Mouse (Mus musculus) C2C12 (cell line): ENCODE results near the gene Kcna7. TPM values are rescaled to one million over a fixed set of nuclear protein-coding genes. Genes with fewer than 3 reads are reported as not detected.

Experiments
- H3K27me3 ChIP-seq: one replicate; pipeline ENCODE4 v1.6.1; 2011; ENCODE audit not compliant: control insufficient read depth, insufficient read depth, insufficient read length
- H3K36me3 ChIP-seq: one replicate; pipeline ENCODE4 v1.6.1; 2011; ENCODE audit not compliant: control insufficient read depth, insufficient read depth
- H3K4me3 ChIP-seq: one replicate; pipeline ENCODE4 v1.5.1; 2011; ENCODE audit warnings: mild to moderate bottlenecking, control low read depth; ENCODE audit not compliant: poor library complexity, insufficient read depth, severe bottlenecking
- H3K79me2 ChIP-seq: one replicate; pipeline ENCODE4 v1.6.1; 2011; ENCODE audit not compliant: control insufficient read depth, insufficient read depth
- H3K79me3 ChIP-seq: one replicate; pipeline ENCODE4 v1.6.1; 2011; ENCODE audit warnings: low read depth, control low read depth
- H3ac ChIP-seq: one replicate; pipeline ENCODE3; 2011; ENCODE audit warnings: low read depth; ENCODE audit not compliant: control insufficient read depth, insufficient read length
- CEBPB ChIP-seq: IDR thresholded peaks from one replicate; pipeline ENCODE4 v1.6.1; 2011; ENCODE audit warnings: low read depth, mild to moderate bottlenecking, control low read depth, moderate library complexity
- CTCF ChIP-seq: IDR thresholded peaks from one replicate; pipeline ENCODE4 v1.5.1; 2011; ENCODE audit not compliant: control insufficient read depth, insufficient read depth, insufficient read length
- FOSL1 ChIP-seq: IDR thresholded peaks from one replicate; pipeline ENCODE4 v1.8.0; 2011; ENCODE audit warnings: mild to moderate bottlenecking, low read length; ENCODE audit not compliant: poor library complexity, insufficient read depth, severe bottlenecking
- MAX ChIP-seq: IDR thresholded peaks from one replicate; pipeline ENCODE4 v1.6.1; 2011; ENCODE audit warnings: mild to moderate bottlenecking, control low read depth
- MYOD1 ChIP-seq: IDR thresholded peaks from one replicate; pipeline ENCODE4 v1.6.1; 2011; ENCODE audit warnings: low read depth; ENCODE audit not compliant: control insufficient read depth, insufficient read length
- MYOG ChIP-seq: IDR thresholded peaks from one replicate; pipeline ENCODE4 v1.6.1; 2011; ENCODE audit not compliant: control insufficient read depth, insufficient read length; ENCODE audit errors: extremely low read depth
- USF1 ChIP-seq: IDR thresholded peaks from one replicate; pipeline ENCODE4 v1.6.1; 2011; ENCODE audit warnings: low read depth, mild to moderate bottlenecking, control low read depth, moderate library complexity
- polyA plus RNA-seq: library from polyadenylated mRNA; unstranded; fragments of >200 nt; fragmentation: generic; extraction: Trizol; gene quantifications from one replicate; pipeline ENCODE4 v1.2.1, GENCODE M21; 2012; ENCODE audit warnings: missing spikeins

Gene Kcna7
- polyA plus RNA-seq, 1 experiment, result 0.01 TPM

DNA sequence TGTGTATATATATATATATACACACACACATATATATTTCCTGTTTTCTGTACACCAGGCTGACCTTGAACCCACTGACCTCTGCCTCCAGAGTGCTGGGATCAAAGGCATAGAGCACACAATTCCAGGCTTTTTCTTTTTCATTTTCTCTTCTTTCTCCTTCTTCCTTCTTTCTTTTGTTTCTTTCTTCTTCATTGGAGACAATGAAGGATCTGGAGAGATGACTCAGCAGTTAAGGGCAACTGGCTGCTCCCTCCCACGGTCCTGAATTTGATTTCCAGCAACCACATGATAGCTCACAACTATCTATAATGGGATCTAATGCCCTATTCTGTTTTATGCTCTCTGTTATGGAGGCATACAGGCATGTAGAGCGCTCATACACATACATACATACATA, 8.7 kb upstream of the Kcna7 start:
- H3K36me3 ChIP-seq, result peaks cover 28% of the 10 kb centered on the region
- no peak overlapping the region for H3K4me3 ChIP-seq
- H3K79me2 ChIP-seq, result peaks cover 39% of the 10 kb centered on the region
- no peaks in the 10 kb centered on the region for H3K27me3 ChIP-seq
- H3K79me3 ChIP-seq, result peaks cover 37% of the 10 kb centered on the region
- H3ac ChIP-seq, result no peak overlapping the region
- TF ChIP-seq MAX (no peak), MYOG (no peak), CEBPB (no peak), MYOD1 (no peak), FOSL1 (no peak), USF1 (no peak), CTCF (no peak)

DNA sequence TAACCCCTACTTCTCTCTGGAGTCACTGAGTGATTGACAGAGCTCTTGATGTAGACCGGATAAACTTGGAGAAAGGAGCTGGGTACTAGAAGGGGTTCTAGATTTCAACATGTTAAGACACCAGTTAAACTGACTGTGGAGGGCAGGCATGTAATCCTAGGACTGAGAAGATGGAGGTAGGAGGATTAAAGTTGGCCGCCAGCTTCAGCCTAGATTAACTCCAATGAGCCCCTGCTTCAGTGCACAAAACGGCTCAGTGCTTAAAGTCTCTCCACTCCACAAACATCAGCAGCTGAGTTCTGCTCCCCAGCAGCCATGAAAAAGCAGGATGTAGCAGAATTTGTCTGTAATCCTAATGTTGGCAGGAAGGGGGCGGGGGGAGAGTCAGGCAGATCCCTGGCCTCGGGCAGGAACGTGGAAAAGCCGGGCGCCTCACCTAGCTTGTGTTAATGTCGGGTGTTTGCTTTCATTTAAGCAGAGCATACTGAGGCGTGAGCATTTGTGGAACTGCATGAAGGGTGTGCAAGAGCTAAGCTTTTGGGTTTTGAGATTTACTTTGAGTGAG, 3.9 kb upstream of the Kcna7 start:
- Histone ChIP-seq H3K79me3 (no peaks in the 10 kb centered on the region), H3ac (no peak overlapping the region), H3K27me3 (peaks cover 8% of the 10 kb centered on the region), H3K36me3 (no peaks in the 10 kb centered on the region), H3K4me3 (no peak overlapping the region), H3K79me2 (no peaks in the 10 kb centered on the region)
- TF ChIP-seq FOSL1 (no peak), MYOG (no peak), USF1 (no peak), MAX (no peak), CTCF (no peak), CEBPB (no peak), MYOD1 (no peak)

DNA sequence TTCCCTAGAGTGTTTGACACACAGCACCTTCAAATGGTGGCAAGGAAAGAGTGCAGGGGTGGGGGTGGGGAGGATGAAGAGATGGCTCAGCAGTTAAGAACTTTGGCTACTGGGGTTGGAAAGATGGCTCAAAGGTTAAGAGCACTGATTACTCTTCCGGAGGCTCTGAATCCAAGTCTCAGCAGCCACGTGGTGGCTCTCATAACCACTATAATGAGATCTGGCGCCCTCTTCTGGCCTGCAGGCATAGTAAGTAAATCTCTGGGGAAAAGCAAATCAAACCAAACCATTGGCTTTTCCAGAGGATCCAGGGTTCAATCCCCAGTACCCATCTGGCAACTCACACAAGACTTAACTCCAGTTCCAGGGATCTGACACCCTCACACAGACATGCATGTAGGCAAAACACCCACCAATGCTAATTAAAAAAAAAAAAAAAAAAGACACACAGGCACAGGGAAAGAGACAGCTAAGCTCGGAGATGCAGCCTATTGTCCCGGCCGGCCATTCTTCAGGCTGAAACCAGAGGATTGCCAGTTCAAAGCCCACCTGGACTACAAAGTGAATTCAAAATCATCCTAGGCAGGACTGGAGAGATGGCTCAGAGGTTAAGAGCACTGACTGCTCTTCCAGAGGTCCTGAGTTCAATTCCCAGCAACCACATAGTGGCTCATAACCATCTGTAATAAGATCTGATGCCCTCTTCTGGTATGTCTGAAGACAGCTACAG, 1.8 kb upstream of the Kcna7 start:
- H3K4me3 ChIP-seq, result no peak overlapping the region
- peaks cover 21% of the 10 kb centered on the region for H3K27me3 ChIP-seq
- TF ChIP-seq FOSL1, result no peak
- peak; percentile 73 for TF ChIP-seq MAX
- no peak for TF ChIP-seq CTCF
- peak; percentile 75 for TF ChIP-seq USF1
- no peak overlapping the region for H3ac ChIP-seq
- no peaks in the 10 kb centered on the region for H3K79me3 ChIP-seq
- H3K36me3 ChIP-seq, result no peaks in the 10 kb centered on the region
- H3K79me2 ChIP-seq, result no peaks in the 10 kb centered on the region

DNA sequence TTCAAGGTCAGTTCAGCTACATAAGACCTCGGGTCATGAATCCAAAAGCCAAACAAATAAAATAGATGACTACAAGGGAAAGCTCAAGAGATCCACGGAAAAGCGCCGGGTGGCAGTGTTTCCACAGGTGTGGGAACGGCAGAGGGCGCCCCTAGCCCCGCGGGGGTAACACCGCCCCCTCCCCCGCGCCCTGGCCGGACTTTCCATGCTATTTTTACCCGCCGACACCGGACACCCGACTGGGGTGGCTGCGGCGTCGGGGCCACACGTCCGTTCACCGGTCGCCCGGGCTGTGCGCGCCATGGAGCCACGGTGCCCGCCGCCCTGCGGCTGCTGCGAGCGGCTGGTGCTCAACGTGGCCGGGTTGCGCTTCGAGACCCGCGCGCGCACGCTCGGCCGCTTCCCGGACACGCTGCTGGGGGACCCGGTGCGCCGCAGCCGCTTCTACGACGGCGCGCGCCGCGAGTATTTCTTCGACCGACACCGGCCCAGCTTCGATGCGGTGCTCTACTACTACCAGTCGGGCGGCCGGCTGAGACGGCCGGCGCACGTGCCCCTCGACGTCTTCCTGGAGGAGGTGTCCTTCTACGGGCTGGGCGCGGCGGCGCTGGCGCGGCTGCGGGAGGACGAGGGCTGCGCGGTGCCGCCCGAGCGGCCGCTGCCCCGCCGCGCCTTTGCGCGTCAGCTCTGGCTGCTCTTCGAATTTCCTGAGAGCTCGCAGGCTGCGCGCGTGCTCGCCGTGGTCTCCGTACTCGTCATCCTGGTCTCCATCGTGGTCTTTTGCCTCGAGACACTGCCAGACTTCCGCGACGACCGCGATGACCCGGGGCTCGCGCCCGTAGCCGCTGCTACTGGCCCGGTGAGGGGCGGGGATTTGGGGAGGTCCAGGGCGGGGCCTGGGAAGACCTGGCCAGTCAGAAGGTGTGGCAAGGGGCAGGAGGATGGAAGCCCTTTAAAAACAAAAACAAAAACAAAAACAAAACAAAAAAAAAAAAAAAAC, 1.0 kb downstream of the Kcna7 start:
- Histone ChIP-seq H3ac (no peak overlapping the region), H3K36me3 (no peaks in the 10 kb centered on the region), H3K79me2 (no peaks in the 10 kb centered on the region), H3K4me3 (no peak overlapping the region), H3K79me3 (no peaks in the 10 kb centered on the region), H3K27me3 (peaks cover 31% of the 10 kb centered on the region)
- TF ChIP-seq CTCF (peak; percentile 14), CEBPB (no peak), MYOG (no peak), USF1 (no peak), MYOD1 (no peak), FOSL1 (no peak), MAX (no peak)

DNA sequence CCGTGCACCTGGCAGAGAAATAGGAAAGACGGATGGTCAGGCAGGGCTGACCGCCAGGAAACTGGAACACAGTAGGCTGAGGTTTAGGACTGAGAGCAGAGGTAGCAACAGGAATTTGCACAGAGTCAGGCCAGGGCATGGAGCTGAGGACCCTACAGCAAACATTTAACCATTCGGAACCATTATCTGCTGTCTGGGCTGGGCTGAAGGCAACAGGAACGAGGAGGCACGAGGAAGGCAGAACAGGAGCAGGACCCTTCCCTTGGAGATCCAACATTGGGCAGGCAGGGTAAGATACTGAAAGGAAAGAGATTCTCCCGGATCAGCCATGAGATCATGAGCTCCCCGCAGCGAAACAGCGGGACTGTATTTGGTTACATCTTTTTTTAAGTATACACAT, 2.4 kb downstream of the Kcna7 start:
- H3K36me3 ChIP-seq, result no peaks in the 10 kb centered on the region
- TF ChIP-seq CEBPB, result no peak
- TF ChIP-seq MYOG, result no peak
- TF ChIP-seq FOSL1, result no peak
- no peak for TF ChIP-seq MAX
- TF ChIP-seq CTCF, result no peak
- TF ChIP-seq USF1, result no peak
- TF ChIP-seq MYOD1, result no peak
- peaks cover 31% of the 10 kb centered on the region for H3K27me3 ChIP-seq
- no peak overlapping the region for H3K4me3 ChIP-seq
- H3ac ChIP-seq, result no peak overlapping the region
- H3K79me2 ChIP-seq, result no peaks in the 10 kb centered on the region
- H3K79me3 ChIP-seq, result no peaks in the 10 kb centered on the region

DNA sequence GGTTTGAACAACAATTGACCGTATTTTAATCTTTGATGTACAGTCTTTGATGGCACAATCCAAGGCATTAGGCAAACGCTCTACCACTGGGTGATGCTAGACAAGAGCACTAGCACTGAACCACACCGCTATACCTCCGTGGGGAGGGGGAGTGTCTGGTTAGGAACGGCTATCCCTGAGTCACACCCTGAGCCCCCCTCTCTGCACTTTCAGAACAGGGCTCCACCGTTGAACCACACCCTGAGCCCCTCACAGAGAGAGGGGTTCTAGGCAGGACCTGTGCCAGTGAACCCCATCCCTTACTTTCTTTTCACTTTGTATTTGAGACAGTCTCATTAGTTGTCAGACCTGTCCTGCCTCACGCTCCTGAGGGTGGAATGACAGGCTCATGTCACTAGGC, 2.9 kb downstream of the Kcna7 start:
- Histone ChIP-seq H3K4me3 (no peak overlapping the region), H3ac (no peak overlapping the region), H3K27me3 (peaks cover 31% of the 10 kb centered on the region), H3K79me3 (no peaks in the 10 kb centered on the region), H3K36me3 (no peaks in the 10 kb centered on the region), H3K79me2 (no peaks in the 10 kb centered on the region)
- no peak for TF ChIP-seq USF1
- no peak for TF ChIP-seq FOSL1
- TF ChIP-seq MYOG, result no peak
- TF ChIP-seq CEBPB, result no peak
- no peak for TF ChIP-seq MYOD1
- TF ChIP-seq CTCF, result no peak
- TF ChIP-seq MAX, result no peak
